29 mouse cellular contexts compared by ENCODE assay signal in the genomic region with DNA sequence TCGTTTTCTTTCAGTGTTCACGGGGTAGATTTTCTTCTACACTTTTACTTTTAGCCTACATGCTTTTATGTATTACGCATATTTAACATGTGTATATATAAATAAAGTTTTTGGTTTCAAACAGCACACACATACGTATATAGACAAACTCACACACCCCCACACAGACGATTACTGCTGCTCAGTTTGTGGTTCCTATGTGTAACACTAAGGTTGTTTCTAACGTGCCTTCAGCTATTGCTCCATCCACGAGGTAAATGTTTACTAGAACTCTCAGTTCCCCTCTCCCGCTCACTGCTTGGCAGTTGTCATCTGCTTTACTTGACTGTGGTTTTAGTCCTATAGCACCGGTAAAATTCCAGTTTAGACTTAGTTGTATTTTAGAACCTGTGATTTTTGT. TPM values are rescaled to one million over a fixed set of nuclear protein-coding genes. Genes with fewer than 3 reads are reported as not detected.
"Had no signal": no experiment of that assay in that cellular context is flagged by ENCODE, and none has a peak within 500 bp of the region (broad histone marks: within the 10 kb centered on the region; RNA-seq: fewer than 3 reads in every experiment).

No protein-coding gene starts in this region.

- H3K27me3 ChIP-seq: limb, embryonic 12.5 days; limb, embryonic 15.5 days; liver, embryonic 15.5 days; midbrain, embryonic 12.5 days; neural tube, embryonic 13.5 days; stomach, embryonic 15.5 days had no signal

- DNase-seq: kidney, adult 18-20 months; kidney, adult 9 months; kidney, postnatal 14 days; kidney, postnatal 4 days; left cerebral cortex, postnatal 4 days; lung, embryonic 14.5 days; retina, postnatal 1 day; right cerebral cortex, postnatal 25 days; spleen, adult 18-20 months; thymus, postnatal 25 days had no signal

- H3K9me3 ChIP-seq: limb, embryonic 12.5 days; limb, embryonic 15.5 days; liver, embryonic 15.5 days; midbrain, embryonic 12.5 days; stomach, embryonic 15.5 days had no signal

- H3K36me3 ChIP-seq: limb, embryonic 12.5 days; limb, embryonic 15.5 days; liver, embryonic 15.5 days; midbrain, embryonic 12.5 days; neural tube, embryonic 13.5 days; stomach, embryonic 15.5 days had no signal

- ATAC-seq: intestine, embryonic 16.5 days; lung, postnatal 0 days; midbrain, embryonic 16.5 days had no signal

- H3K9ac ChIP-seq: limb, embryonic 12.5 days; limb, embryonic 15.5 days; liver, embryonic 15.5 days; lung, embryonic 14.5 days; midbrain, embryonic 12.5 days; neural tube, embryonic 13.5 days; stomach, embryonic 15.5 days had no signal

- H3K4me2 ChIP-seq: limb, embryonic 12.5 days; limb, embryonic 15.5 days; liver, embryonic 15.5 days; lung, embryonic 14.5 days; midbrain, embryonic 12.5 days; neural tube, embryonic 13.5 days; stomach, embryonic 15.5 days had no signal

- H3K4me1 ChIP-seq: limb, embryonic 12.5 days; limb, embryonic 15.5 days; liver, embryonic 15.5 days; midbrain, embryonic 12.5 days; neural tube, embryonic 13.5 days; stomach, embryonic 15.5 days had no signal

- H3K27ac ChIP-seq: limb, embryonic 12.5 days; limb, embryonic 15.5 days; liver, embryonic 15.5 days; macrophage; midbrain, embryonic 12.5 days; neural tube, embryonic 13.5 days; stomach, embryonic 15.5 days had no signal

- H3K4me3 ChIP-seq: limb, embryonic 12.5 days; limb, embryonic 15.5 days; liver, embryonic 15.5 days; midbrain, embryonic 12.5 days; myocyte; neural tube, embryonic 13.5 days; stomach, embryonic 15.5 days had no signal

RNA-seq across cellular contexts. Expression of a gene that starts 22.0 kb away (rescaled TPM):
- total RNA-seq: monocyte, adult 5-6 weeks had no signal

RNA-seq across cellular contexts. Expression of a gene that starts 34.2 kb away (rescaled TPM):
- total RNA-seq: layer of hippocampus, adult 18-20 months; layer of hippocampus, postnatal 14 days; left cerebral cortex, adult 8-10 months; left cerebral cortex, postnatal 14 days; left cerebral cortex, postnatal 4 days; megakaryocyte-erythroid progenitor cell, adult 5-6 weeks; monocyte, adult 5-6 weeks; neutrophil, adult 5-6 weeks had no signal
- polyA plus RNA-seq: limb, embryonic 12.5 days; limb, embryonic 15.5 days; liver, embryonic 15.5 days; lung, embryonic 14.5 days; lung, postnatal 0 days; macrophage; midbrain, embryonic 12.5 days; midbrain, embryonic 16.5 days; myocyte; neural tube, embryonic 13.5 days; stomach, embryonic 15.5 days; thymus, postnatal 0 days had no signal
